Mouse (Mus musculus): ENCODE results near the gene Galnt18.

DNA sequence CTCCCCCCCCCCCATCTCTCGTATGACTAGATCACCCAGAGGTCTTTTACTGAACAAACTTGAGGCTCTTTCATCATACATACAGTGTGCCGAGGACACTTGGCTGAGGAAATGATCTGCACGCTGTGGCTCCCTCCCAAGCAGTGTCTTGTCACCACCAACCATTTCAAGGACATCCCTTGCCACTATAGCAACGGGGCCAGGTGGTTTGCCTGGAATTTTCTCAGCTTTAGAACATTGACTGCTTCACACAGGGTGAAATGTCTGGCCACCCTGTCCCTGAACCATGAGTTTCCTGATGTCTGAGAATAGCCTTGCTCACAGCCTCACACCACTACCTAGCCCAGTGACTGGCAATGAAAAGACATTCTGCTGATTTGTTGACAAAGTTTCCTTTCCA, 176.6 kb downstream of the Galnt18 start:
- no peak for TF ChIP-seq CHD2 (IDR thresholded peaks at IDR 0.05; ENCODE audit: low read depth, low read length)
- TF ChIP-seq ZC3H11A (IDR thresholded peaks at IDR 0.05; ENCODE audit: borderline replicate concordance, low read depth, low read length): no peak
- TF ChIP-seq MAFK (IDR thresholded peaks at IDR 0.05; ENCODE audit: insufficient read depth, low read depth, low read length): no peak
- TF ChIP-seq ZNF384 (IDR thresholded peaks at IDR 0.05; ENCODE audit: low read depth, low read length): no peak
- TF ChIP-seq HCFC1 (IDR thresholded peaks at IDR 0.05; ENCODE audit: borderline replicate concordance, insufficient read depth, low read length): no peak

Measured in ES-E14 (cell line).